Mouse (Mus musculus) kidney, adult 10 weeks (tissue): ENCODE results near the gene Psg18. TPM values are rescaled to one million over a fixed set of nuclear protein-coding genes. Genes with fewer than 3 reads are reported as not detected.

Source experiments
- polyA plus RNA-seq: library from polyadenylated mRNA; stranded (reverse); fragments of 350-450 nt; fragmentation: Illumina TruSeq; extraction: RNeasy Lipid Tissue Mini Kit (QIAGEN cat#74804); gene quantifications from one replicate; pipeline ENCODE4 v1.2.3, GENCODE M21; 2014; ENCODE audit warnings: low read depth, low replicate concordance

Gene Psg18
- polyA plus RNA-seq, result not detected

GRCm38 (mm10) chr7:18354909-18355308, at the start of gene Psg18:
Psg18 (minus strand) TSS chr7:18355009.

Other genes with a start within 250 kb of the Psg18 start
- gene Igfl3, start 178.5 kb downstream of the Psg18 start, polyA plus RNA-seq, result not detected
- gene Mill1, start 109.7 kb downstream of the Psg18 start, polyA plus RNA-seq, result not detected
- not detected for gene Psg28, start 77.0 kb upstream of the Psg18 start, polyA plus RNA-seq
- not detected for gene Psg26, start 129.2 kb upstream of the Psg18 start, polyA plus RNA-seq
- not detected for gene Psg25, start 177.3 kb upstream of the Psg18 start, polyA plus RNA-seq
- not detected for gene Psg27, start 212.3 kb upstream of the Psg18 start, polyA plus RNA-seq